Mouse (Mus musculus): ENCODE results near the gene Grsf1. TPM values are rescaled to one million over a fixed set of nuclear protein-coding genes. Genes with fewer than 3 reads are reported as not detected.

The Grsf1 gene
- polyA plus RNA-seq, 1 experiment from 2014 or later = 32.8 TPM

GRCm38 (mm10) chr5:88674703-88675442 is 1.1 kb downstream of the Grsf1 start:
- H3K27ac ChIP-seq (replicated peaks) = peak overlapping the region; percentile 98
- WGBS = under 1% methylated on average over 46 of the region's 47 CpGs
- ATAC-seq (ENCODE audit: low FRiP score, low TSS enrichment) (peak; percentile 39), DNase-seq (ENCODE audit: low spot score) (peak; percentile 65)
- H3K4me1 ChIP-seq (replicated peaks; ENCODE audit: control insufficient read depth, insufficient read depth) = 0 out of 2 replicates have a peak, but pooled peaks cover 3% of the 10 kb centered on the region
- H3K27me3 ChIP-seq (ENCODE audit: control insufficient read depth, insufficient read depth, low read length) = no peaks in the 10 kb centered on the region
- H3K9me3 ChIP-seq (ENCODE audit: control insufficient read depth, low read length) = no peaks in the 10 kb centered on the region
- H3K36me3 ChIP-seq (ENCODE audit: control insufficient read depth, insufficient read depth, low read length) = no peaks in the 10 kb centered on the region
- TF ChIP-seq CTCF (IDR thresholded peaks at IDR 0.05; ENCODE audit: low read depth) (no peak), EP300 (optimal IDR thresholded peaks at IDR 0.05) (no peak)
- peak overlapping the region; percentile 98 for H3K9ac ChIP-seq (ENCODE audit: low read length)
- peak overlapping the region; percentile 90 for H3K4me2 ChIP-seq (replicated peaks; ENCODE audit: low read depth)
- peak overlapping the region; percentile 95 for H3K4me3 ChIP-seq (ENCODE audit: low read depth, low read length)

GRCm38 (mm10) chr5:88663875-88664274 is 12.1 kb downstream of the Grsf1 start:
- H3K4me2 ChIP-seq (replicated peaks; ENCODE audit: low read depth) = no peak overlapping the region
- H3K9ac ChIP-seq (ENCODE audit: low read length) = no peak overlapping the region
- DNase-seq (ENCODE audit: low spot score) (no peak), ATAC-seq (ENCODE audit: low FRiP score, low TSS enrichment) (no peak)
- H3K36me3 ChIP-seq (ENCODE audit: control insufficient read depth, insufficient read depth, low read length) = peaks cover 31% of the 10 kb centered on the region
- H3K4me3 ChIP-seq (ENCODE audit: low read depth, low read length) = no peak overlapping the region
- no peaks in the 10 kb centered on the region for H3K27me3 ChIP-seq (ENCODE audit: control insufficient read depth, insufficient read depth, low read length)
- no peaks in the 10 kb centered on the region for H3K9me3 ChIP-seq (ENCODE audit: control insufficient read depth, low read length)
- WGBS = 84% methylated on average over 5 of the region's 5 CpGs
- no peak overlapping the region for H3K27ac ChIP-seq (replicated peaks)
- H3K4me1 ChIP-seq (replicated peaks; ENCODE audit: control insufficient read depth, insufficient read depth) = no peaks in the 10 kb centered on the region
- TF ChIP-seq EP300 (optimal IDR thresholded peaks at IDR 0.05) (no peak), CTCF (IDR thresholded peaks at IDR 0.05; ENCODE audit: low read depth) (no peak)

GRCm38 (mm10) chr5:88663151-88663550 is 12.8 kb downstream of the Grsf1 start:
- DNase-seq (ENCODE audit: low spot score) = no peak
- H3K27ac ChIP-seq (replicated peaks) = no peak overlapping the region
- no peak overlapping the region for H3K9ac ChIP-seq (ENCODE audit: low read length)
- peaks cover 31% of the 10 kb centered on the region for H3K36me3 ChIP-seq (ENCODE audit: control insufficient read depth, insufficient read depth, low read length)
- no peaks in the 10 kb centered on the region for H3K9me3 ChIP-seq (ENCODE audit: control insufficient read depth, low read length)
- no peaks in the 10 kb centered on the region for H3K27me3 ChIP-seq (ENCODE audit: control insufficient read depth, insufficient read depth, low read length)
- H3K4me1 ChIP-seq (replicated peaks; ENCODE audit: control insufficient read depth, insufficient read depth) = no peaks in the 10 kb centered on the region
- no peak overlapping the region for H3K4me3 ChIP-seq (ENCODE audit: low read depth, low read length)
- TF ChIP-seq EP300 (optimal IDR thresholded peaks at IDR 0.05) (no peak), CTCF (IDR thresholded peaks at IDR 0.05; ENCODE audit: low read depth) (no peak)
- no peak overlapping the region for H3K4me2 ChIP-seq (replicated peaks; ENCODE audit: low read depth)
- ATAC-seq (ENCODE audit: low FRiP score, low TSS enrichment) = no peak
- 89% methylated on average over 3 of the region's 3 CpGs for WGBS

- Histone ChIP-seq H3K36me3 (ENCODE audit: control insufficient read depth, insufficient read depth, low read length) (peaks cover 18% of the 10 kb centered on the region), H3K4me2 (replicated peaks; ENCODE audit: low read depth) (no peak overlapping the region), H3K4me1 (replicated peaks; ENCODE audit: control insufficient read depth, insufficient read depth) (no peaks in the 10 kb centered on the region), H3K27me3 (ENCODE audit: control insufficient read depth, insufficient read depth, low read length) (no peaks in the 10 kb centered on the region), H3K4me3 (ENCODE audit: low read depth, low read length) (no peak overlapping the region), H3K27ac (replicated peaks) (no peak overlapping the region), H3K9me3 (ENCODE audit: control insufficient read depth, low read length) (no peaks in the 10 kb centered on the region), H3K9ac (ENCODE audit: low read length) (no peak overlapping the region)
- DNase-seq (ENCODE audit: low spot score) = no peak
- TF ChIP-seq EP300 (optimal IDR thresholded peaks at IDR 0.05) (no peak), CTCF (IDR thresholded peaks at IDR 0.05; ENCODE audit: low read depth) (no peak)
- WGBS = 88% methylated on average over 1 of the region's 1 CpGs
- no peak for ATAC-seq (ENCODE audit: low FRiP score, low TSS enrichment)
These were observed 18.1 kb downstream of the Grsf1 start for GRCm38 (mm10) chr5:88657868-88658267.

- H3K27me3 ChIP-seq (ENCODE audit: control insufficient read depth, insufficient read depth, low read length) = no peaks in the 10 kb centered on the region
- H3K9me3 ChIP-seq (ENCODE audit: control insufficient read depth, low read length) = no peaks in the 10 kb centered on the region
- 74% methylated on average over 5 of the region's 5 CpGs for WGBS
- peaks cover 12% of the 10 kb centered on the region for H3K36me3 ChIP-seq (ENCODE audit: control insufficient read depth, insufficient read depth, low read length)
- no peak overlapping the region for H3K9ac ChIP-seq (ENCODE audit: low read length)
- DNase-seq (ENCODE audit: low spot score) (no peak), ATAC-seq (ENCODE audit: low FRiP score, low TSS enrichment) (no peak)
- H3K27ac ChIP-seq (replicated peaks) = no peak overlapping the region
- TF ChIP-seq EP300 (optimal IDR thresholded peaks at IDR 0.05) (no peak), CTCF (IDR thresholded peaks at IDR 0.05; ENCODE audit: low read depth) (no peak)
- H3K4me3 ChIP-seq (ENCODE audit: low read depth, low read length) = no peak overlapping the region
- no peaks in the 10 kb centered on the region for H3K4me1 ChIP-seq (replicated peaks; ENCODE audit: control insufficient read depth, insufficient read depth)
- H3K4me2 ChIP-seq (replicated peaks; ENCODE audit: low read depth) = no peak overlapping the region
These were observed 23.4 kb downstream of the Grsf1 start for GRCm38 (mm10) chr5:88652589-88652988.

Measured in stomach, postnatal 0 days (tissue).